Mouse (Mus musculus): Measurements from ENCODE around the gene Taar8a.
"Not testable (repeated sequence)": the region's sequence is repeated elsewhere in the genome, so short reads cannot be mapped to it uniquely, and the experiment has no call there.

- not testable (repeated sequence) for TF ChIP-seq CTCF, EP300 (IDR thresholded peaks at IDR 0.05; ENCODE audit: low read depth)
These were observed 33.1 kb downstream of the Taar8a start, which contains the start of gene Taar9 for GRCm38 (mm10) chr10:24109434-24109833.
